Mouse (Mus musculus): Measurements from ENCODE around the gene Ccdc9b. TPM values are rescaled to one million over a fixed set of nuclear protein-coding genes. Genes with fewer than 3 reads are reported as not detected.

Ccdc9b gene
- polyA plus RNA-seq, 1 experiment from 2014 or later, result 1.3 TPM

- Histone ChIP-seq H3K4me2 (replicated peaks; ENCODE audit: low read depth, low read length) (no peak overlapping the region), H3K9me3 (ENCODE audit: low read length) (no peaks in the 10 kb centered on the region), H3K4me1 (ENCODE audit: insufficient read depth, low read length) (peaks cover 17% of the 10 kb centered on the region), H3K9ac (replicated peaks; ENCODE audit: low read length) (no peak overlapping the region), H3K27me3 (ENCODE audit: insufficient read depth, low read length) (peaks cover 17% of the 10 kb centered on the region), H3K27ac (ENCODE audit: low read length) (no peak overlapping the region), H3K36me3 (ENCODE audit: insufficient read depth, low read length) (no peaks in the 10 kb centered on the region), H3K4me3 (ENCODE audit: low read length) (no peak overlapping the region)
- 29% methylated on average over 8 of the region's 8 CpGs for WGBS
- ATAC-seq (ENCODE audit: low FRiP score, low TSS enrichment), result no peak
Observed at GRCm38 (mm10) chr2:118743261-118743943, 19.1 kb downstream of the Ccdc9b start.

- Histone ChIP-seq H3K4me2 (replicated peaks; ENCODE audit: low read depth, low read length) (no peak overlapping the region), H3K27me3 (ENCODE audit: insufficient read depth, low read length) (peaks cover 17% of the 10 kb centered on the region), H3K4me1 (ENCODE audit: insufficient read depth, low read length) (peaks cover 9% of the 10 kb centered on the region; the same call in 1 of the 2 replicates), H3K36me3 (ENCODE audit: insufficient read depth, low read length) (no peaks in the 10 kb centered on the region), H3K4me3 (ENCODE audit: low read length) (no peak overlapping the region), H3K9ac (replicated peaks; ENCODE audit: low read length) (no peak overlapping the region), H3K9me3 (ENCODE audit: low read length) (no peaks in the 10 kb centered on the region), H3K27ac (ENCODE audit: low read length) (no peak overlapping the region)
- WGBS, result 61% methylated on average over 9 of the region's 9 CpGs
- no peak for ATAC-seq (ENCODE audit: low FRiP score, low TSS enrichment)
Observed at GRCm38 (mm10) chr2:118741183-118741582, 21.3 kb downstream of the Ccdc9b start.

GRCm38 (mm10) chr2:118740341-118740740 is 22.1 kb downstream of the Ccdc9b start:
- ATAC-seq (ENCODE audit: low FRiP score, low TSS enrichment), result no peak
- Histone ChIP-seq H3K4me1 (ENCODE audit: insufficient read depth, low read length) (peaks cover 9% of the 10 kb centered on the region; the same call in 1 of the 2 replicates), H3K27me3 (ENCODE audit: insufficient read depth, low read length) (peaks cover 17% of the 10 kb centered on the region), H3K4me3 (ENCODE audit: low read length) (no peak overlapping the region), H3K4me2 (replicated peaks; ENCODE audit: low read depth, low read length) (no peak overlapping the region), H3K9me3 (ENCODE audit: low read length) (no peaks in the 10 kb centered on the region), H3K27ac (ENCODE audit: low read length) (no peak overlapping the region), H3K9ac (replicated peaks; ENCODE audit: low read length) (no peak overlapping the region), H3K36me3 (ENCODE audit: insufficient read depth, low read length) (no peaks in the 10 kb centered on the region)
- 60% methylated on average over 3 of the region's 3 CpGs for WGBS

GRCm38 (mm10) chr2:118733341-118733740 is 29.1 kb downstream of the Ccdc9b start:
- Histone ChIP-seq H3K4me3 (ENCODE audit: low read length) (no peak overlapping the region), H3K4me1 (ENCODE audit: insufficient read depth, low read length) (peaks cover 16% of the 10 kb centered on the region), H3K9me3 (ENCODE audit: low read length) (no peaks in the 10 kb centered on the region), H3K9ac (replicated peaks; ENCODE audit: low read length) (no peak overlapping the region), H3K27me3 (ENCODE audit: insufficient read depth, low read length) (peaks cover 8% of the 10 kb centered on the region), H3K36me3 (ENCODE audit: insufficient read depth, low read length) (no peaks in the 10 kb centered on the region), H3K27ac (ENCODE audit: low read length) (no peak overlapping the region), H3K4me2 (replicated peaks; ENCODE audit: low read depth, low read length) (no peak overlapping the region)
- ATAC-seq (ENCODE audit: low FRiP score, low TSS enrichment), result no peak
- 71% methylated on average over 5 of the region's 5 CpGs for WGBS

- Histone ChIP-seq H3K4me2 (replicated peaks; ENCODE audit: low read depth, low read length) (no peak overlapping the region), H3K9me3 (ENCODE audit: low read length) (no peaks in the 10 kb centered on the region), H3K4me1 (ENCODE audit: insufficient read depth, low read length) (peaks cover 25% of the 10 kb centered on the region), H3K27ac (ENCODE audit: low read length) (no peak overlapping the region), H3K4me3 (ENCODE audit: low read length) (no peak overlapping the region), H3K36me3 (ENCODE audit: insufficient read depth, low read length) (no peaks in the 10 kb centered on the region), H3K27me3 (ENCODE audit: insufficient read depth, low read length) (peaks cover 8% of the 10 kb centered on the region), H3K9ac (replicated peaks; ENCODE audit: low read length) (no peak overlapping the region)
- WGBS, result 86% methylated on average over 5 of the region's 5 CpGs
- no peak for ATAC-seq (ENCODE audit: low FRiP score, low TSS enrichment)
Observed at GRCm38 (mm10) chr2:118731981-118732380, 30.5 kb downstream of the Ccdc9b start.

GRCm38 (mm10) chr2:118730622-118730915 is 31.9 kb downstream of the Ccdc9b start:
- Histone ChIP-seq H3K4me2 (replicated peaks; ENCODE audit: low read depth, low read length) (no peak overlapping the region), H3K4me3 (ENCODE audit: low read length) (no peak overlapping the region), H3K9ac (replicated peaks; ENCODE audit: low read length) (no peak overlapping the region), H3K27me3 (ENCODE audit: insufficient read depth, low read length) (peaks cover 8% of the 10 kb centered on the region), H3K4me1 (ENCODE audit: insufficient read depth, low read length) (peaks cover 25% of the 10 kb centered on the region), H3K9me3 (ENCODE audit: low read length) (no peaks in the 10 kb centered on the region), H3K36me3 (ENCODE audit: insufficient read depth, low read length) (no peaks in the 10 kb centered on the region), H3K27ac (ENCODE audit: low read length) (no peak overlapping the region)
- peak; percentile 25; the same call in 1 of the 2 replicates for ATAC-seq (ENCODE audit: low FRiP score, low TSS enrichment)
- WGBS, result 4% methylated on average over 3 of the region's 3 CpGs

- 28% methylated on average over 8 of the region's 8 CpGs for WGBS
- Histone ChIP-seq H3K27me3 (ENCODE audit: insufficient read depth, low read length) (peaks cover 8% of the 10 kb centered on the region), H3K4me3 (ENCODE audit: low read length) (no peak overlapping the region), H3K4me1 (ENCODE audit: insufficient read depth, low read length) (peaks cover 25% of the 10 kb centered on the region), H3K9ac (replicated peaks; ENCODE audit: low read length) (no peak overlapping the region), H3K27ac (ENCODE audit: low read length) (no peak overlapping the region), H3K4me2 (replicated peaks; ENCODE audit: low read depth, low read length) (no peak overlapping the region), H3K9me3 (ENCODE audit: low read length) (no peaks in the 10 kb centered on the region), H3K36me3 (ENCODE audit: insufficient read depth, low read length) (no peaks in the 10 kb centered on the region)
- ATAC-seq (ENCODE audit: low FRiP score, low TSS enrichment), result no peak
Observed at GRCm38 (mm10) chr2:118729816-118730621, 32.4 kb downstream of the Ccdc9b start.

GRCm38 (mm10) chr2:118729194-118729593 is 33.3 kb downstream of the Ccdc9b start:
- WGBS, result 47% methylated on average over 4 of the region's 4 CpGs
- Histone ChIP-seq H3K27me3 (ENCODE audit: insufficient read depth, low read length) (peaks cover 8% of the 10 kb centered on the region), H3K4me3 (ENCODE audit: low read length) (no peak overlapping the region), H3K27ac (ENCODE audit: low read length) (peak overlapping the region; percentile 74), H3K9me3 (ENCODE audit: low read length) (no peaks in the 10 kb centered on the region), H3K4me1 (ENCODE audit: insufficient read depth, low read length) (peaks cover 25% of the 10 kb centered on the region), H3K36me3 (ENCODE audit: insufficient read depth, low read length) (no peaks in the 10 kb centered on the region), H3K9ac (replicated peaks; ENCODE audit: low read length) (no peak overlapping the region), H3K4me2 (replicated peaks; ENCODE audit: low read depth, low read length) (no peak overlapping the region)
- no peak for ATAC-seq (ENCODE audit: low FRiP score, low TSS enrichment)

- WGBS, result 9% methylated on average over 7 of the region's 7 CpGs
- no peaks in the 10 kb centered on the region for H3K9me3 ChIP-seq (ENCODE audit: low read length)
Observed at GRCm38 (mm10) chr2:118728337-118728736, 34.1 kb downstream of the Ccdc9b start, which contains the start of gene Plcb2. Gene Plcb2 (minus strand): TSS chr2:118728438.

GRCm38 (mm10) chr2:118727911-118728310 is 34.5 kb downstream of the Ccdc9b start:
- H3K4me2 ChIP-seq (replicated peaks; ENCODE audit: low read depth, low read length), result peak overlapping the region; percentile 32

More at GRCm38 (mm10) chr2:118728337-118728736, 34.1 kb downstream of the Ccdc9b start, which contains the start of gene Plcb2:
- peak within 1 kb of the TSS; percentile 74 for H3K27ac ChIP-seq (ENCODE audit: low read length)
- ATAC-seq (ENCODE audit: low FRiP score, low TSS enrichment), result peak; percentile 86
- peak within 1 kb of the TSS; percentile 11; the same call in 1 of the 2 replicates for H3K4me3 ChIP-seq (ENCODE audit: low read length)
- peaks cover 25% of the 10 kb centered on the region for H3K4me1 ChIP-seq (ENCODE audit: insufficient read depth, low read length)
- H3K27me3 ChIP-seq (ENCODE audit: insufficient read depth, low read length), result peaks cover 8% of the 10 kb centered on the region
- H3K9ac ChIP-seq (replicated peaks; ENCODE audit: low read length), result peak within 1 kb of the TSS; percentile 39; the same call in 1 of the 2 replicates
- H3K4me2 ChIP-seq (replicated peaks; ENCODE audit: low read depth, low read length), result peak within 1 kb of the TSS; percentile 32
- no peaks in the 10 kb centered on the region for H3K36me3 ChIP-seq (ENCODE audit: insufficient read depth, low read length)

More at GRCm38 (mm10) chr2:118727911-118728310, 34.5 kb downstream of the Ccdc9b start:
- Histone ChIP-seq H3K9ac (replicated peaks; ENCODE audit: low read length) (no peak overlapping the region), H3K4me1 (ENCODE audit: insufficient read depth, low read length) (peaks cover 28% of the 10 kb centered on the region), H3K27ac (ENCODE audit: low read length) (peak overlapping the region; percentile 74), H3K9me3 (ENCODE audit: low read length) (no peaks in the 10 kb centered on the region), H3K36me3 (ENCODE audit: insufficient read depth, low read length) (no peaks in the 10 kb centered on the region), H3K27me3 (ENCODE audit: insufficient read depth, low read length) (peaks cover 8% of the 10 kb centered on the region), H3K4me3 (ENCODE audit: low read length) (peak overlapping the region; percentile 11; the same call in 1 of the 2 replicates)
- peak; percentile 36 for ATAC-seq (ENCODE audit: low FRiP score, low TSS enrichment)
- WGBS, result 20% methylated on average over 9 of the region's 9 CpGs
